Mouse (Mus musculus) cerebellum, postnatal 36 days (tissue): ENCODE measurements around the gene Adgre5.

Experiments
- DNase-seq, 2 experiments: peaks; one replicate each; pipeline ENCODE4 v3.0.0; 2021 to 2022; ENCODE audit warnings: mixed read lengths in 2 of 2

Gene Adgre5

DNA sequence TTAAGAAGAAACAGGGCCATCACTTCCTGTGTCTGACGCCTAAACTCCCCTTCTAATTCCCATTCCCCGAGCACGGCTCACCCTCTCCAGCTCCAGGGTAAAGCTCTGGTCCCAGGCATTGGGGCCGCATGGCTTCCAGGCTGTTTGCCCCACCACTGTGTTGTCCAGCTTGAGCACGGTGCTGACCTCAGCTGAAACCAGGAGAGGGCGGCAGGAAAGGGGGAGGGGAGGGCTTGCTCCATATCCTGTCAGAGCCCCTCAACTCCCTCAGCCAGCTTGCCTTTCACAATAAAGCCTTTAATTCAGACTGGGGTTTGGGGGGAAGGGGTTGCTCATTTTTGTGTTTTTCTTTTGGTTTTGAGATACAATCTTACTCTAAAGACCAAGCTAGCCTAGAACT lies 60.0 kb downstream of the Adgre5 start:
- no peak for DNase-seq

DNA sequence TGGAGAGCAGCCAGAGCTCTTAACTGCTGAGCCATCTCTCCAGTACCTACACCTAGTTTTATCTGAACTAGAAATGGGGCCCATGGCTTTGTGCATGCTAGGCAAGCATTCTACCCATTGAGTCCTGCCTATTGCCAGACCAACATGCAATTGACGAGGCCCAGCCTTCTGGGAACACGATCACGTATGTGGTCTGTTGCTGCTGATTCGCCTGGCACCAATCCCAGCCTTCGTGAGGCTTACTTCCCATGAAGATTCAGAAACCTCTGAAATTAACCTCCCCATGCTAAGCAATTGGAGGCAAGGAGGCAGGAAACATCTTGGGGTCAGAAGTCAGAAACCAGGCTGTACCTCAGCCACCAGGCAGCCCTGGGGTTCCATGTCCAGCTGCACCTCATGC lies 60.5 kb downstream of the Adgre5 start:
- no peak for DNase-seq

GRCm38 (mm10) chr8:83679866-83680265 lies 61.3 kb downstream of the Adgre5 start:
- no peak for DNase-seq

- DNase-seq = no peak
Observed at GRCm38 (mm10) chr8:83674497-83674896, 66.6 kb downstream of the Adgre5 start.
